Mouse (Mus musculus) ES-E14 (cell line): ENCODE results near the gene Dixdc1.

Experiments used
- CHD2 ChIP-seq: IDR thresholded peaks from 2 replicates; pipeline ENCODE4 v1.6.1; 2014; ENCODE audit warnings: mild to moderate bottlenecking, low read depth, low read length, inconsistent platforms
- HCFC1 ChIP-seq: IDR thresholded peaks from 2 replicates; pipeline ENCODE4 v1.6.1; 2012; ENCODE audit warnings: low read length, inconsistent platforms, borderline replicate concordance; ENCODE audit not compliant: insufficient read depth
- ZC3H11A ChIP-seq: IDR thresholded peaks from 2 replicates; pipeline ENCODE4 v1.6.1; 2012; ENCODE audit warnings: low read depth, mild to moderate bottlenecking, inconsistent platforms, low read length, borderline replicate concordance
- ZNF384 ChIP-seq: IDR thresholded peaks from 2 replicates; pipeline ENCODE4 v1.6.1; 2012; ENCODE audit warnings: low read depth, low read length, inconsistent platforms

DNA sequence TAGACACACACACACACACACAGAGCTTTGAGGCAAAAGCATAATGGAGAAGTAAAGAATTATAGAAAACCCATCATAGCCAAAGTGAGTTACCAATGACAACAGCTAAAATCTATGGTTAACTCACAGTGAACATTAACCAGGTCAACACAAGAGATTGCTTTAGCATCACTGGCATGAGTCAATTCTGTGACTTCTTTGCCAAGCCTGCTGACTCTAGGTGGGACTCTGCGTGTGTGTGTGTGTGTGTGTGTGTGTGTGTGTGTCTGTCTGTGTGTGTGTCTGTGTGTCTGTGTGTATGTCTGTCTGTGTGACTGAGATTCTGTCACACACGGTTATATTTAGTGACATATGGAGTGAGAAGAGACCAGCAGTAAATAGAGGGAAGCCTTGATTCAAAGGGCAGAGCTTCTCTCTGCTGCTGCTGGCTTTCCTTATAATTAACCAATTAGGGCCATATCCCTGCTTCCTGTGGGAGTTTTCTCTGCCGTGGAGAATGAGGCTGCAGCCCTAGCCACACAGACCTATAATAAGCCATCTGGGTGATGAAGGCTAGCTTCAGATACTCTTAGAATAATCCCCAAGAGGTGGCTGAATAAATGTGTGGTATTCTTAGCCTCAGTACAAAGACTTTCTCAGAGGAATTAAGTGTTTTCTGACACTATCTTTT, 14.5 kb downstream of the Dixdc1 start:
- TF ChIP-seq CHD2 (no peak), ZC3H11A (no peak), HCFC1 (no peak), ZNF384 (no peak)
